Mouse (Mus musculus) stomach, embryonic 14.5 days (tissue): Measurements from ENCODE around the gene Atg7. TPM values are rescaled to one million over a fixed set of nuclear protein-coding genes. Genes with fewer than 3 reads are reported as not detected.

Source experiments
- ATAC-seq: fragments of 200-750 bp; cut with Nextera tagmentation; 2 replicates; pipeline ENCODE4 v1.8.0; 2017; ENCODE audit warnings: low read depth, moderate TSS enrichment; ENCODE audit not compliant: insufficient number of reproducible peaks, insufficient read depth, low FRiP score
- H3K27ac ChIP-seq: fragments of 300-500 bp; sonication (generic); 2 replicates; pipeline ENCODE4 v1.5.1; 2014; ENCODE audit warnings: mild to moderate bottlenecking, low read length, moderate library complexity, mixed read lengths
- H3K27me3 ChIP-seq: fragments of 300-500 bp; sonication (generic); 2 replicates; pipeline ENCODE4 v1.6.1; 2014; ENCODE audit warnings: low read length, control low read depth, mixed read lengths; ENCODE audit not compliant: control insufficient read depth, insufficient read depth
- H3K36me3 ChIP-seq: fragments of 300-500 bp; sonication (generic); 2 replicates; pipeline ENCODE4 v1.6.1; 2014; ENCODE audit warnings: mild to moderate bottlenecking, control low read depth, low read length, moderate library complexity, mixed read lengths; ENCODE audit not compliant: control insufficient read depth, insufficient read depth
- H3K4me1 ChIP-seq: fragments of 300-500 bp; sonication (generic); 2 replicates; pipeline ENCODE4 v1.6.1; 2014; ENCODE audit warnings: low read length, control low read depth, mixed read lengths; ENCODE audit not compliant: control insufficient read depth, insufficient read depth
- H3K4me2 ChIP-seq: fragments of 300-500 bp; sonication (generic); replicated peaks from 2 replicates; pipeline ENCODE4 v1.6.1; 2014; ENCODE audit warnings: low read depth, low read length, control low read depth
- H3K4me3 ChIP-seq: fragments of 300-500 bp; sonication (generic); 2 replicates; pipeline ENCODE4 v1.5.1; 2014; ENCODE audit warnings: low read depth, low read length, control low read depth
- H3K9ac ChIP-seq: fragments of 300-500 bp; sonication (generic); replicated peaks from 2 replicates; pipeline ENCODE4 v1.6.1; 2014; ENCODE audit warnings: low read depth, mild to moderate bottlenecking, control low read depth, low read length, moderate library complexity, mixed read lengths
- H3K9me3 ChIP-seq: fragments of 300-500 bp; sonication (generic); 2 replicates; pipeline ENCODE4 v1.6.1; 2016; ENCODE audit warnings: low read depth, low read length, control low read depth; ENCODE audit not compliant: control insufficient read depth
- WGBS: fragments of 180-500 bp; shearing (Covaris S2); extraction: QIAGEN DNeasy Blood & Tissue Kit; methylation state at CpG from one replicate; pipeline ENCODE4 v1.1.7; 2014; 5-methylcytosine and 5-hydroxymethylcytosine counted together
- polyA plus RNA-seq: library from polyadenylated mRNA; unstranded; fragments of >200 nt; fragmentation: Nextera tagmentation; extraction: Ambion mirVana; gene quantifications from 2 replicates; pipeline ENCODE4 v1.2.1, GENCODE M21; 2014

Atg7 gene
- polyA plus RNA-seq, 1 experiment from 2014 or later, result 23.2 TPM

DNA sequence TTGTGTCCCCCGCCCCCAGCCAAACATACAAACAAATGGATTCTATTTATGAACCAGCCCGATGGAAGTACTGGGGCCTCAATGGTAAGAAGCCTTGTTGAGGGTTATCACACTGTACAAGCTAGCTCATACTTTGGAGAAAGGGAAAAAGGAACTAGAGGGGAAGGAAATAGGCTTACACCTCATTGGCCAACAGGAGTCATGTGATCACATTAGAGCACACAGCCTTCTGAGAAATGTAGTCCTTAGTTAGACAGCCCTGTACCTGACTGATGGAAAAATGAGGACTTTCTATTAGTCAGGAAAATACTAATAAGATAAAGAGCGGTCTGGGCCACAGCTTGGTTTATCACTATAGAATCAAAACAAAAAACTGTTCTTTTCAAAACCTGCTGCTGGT, 188.9 kb downstream of the Atg7 start:
- no peak for ATAC-seq
- no peaks in the 10 kb centered on the region for H3K36me3 ChIP-seq
- H3K9ac ChIP-seq, result no peak overlapping the region
- no peak overlapping the region for H3K27ac ChIP-seq
- H3K4me2 ChIP-seq, result no peak overlapping the region
- H3K9me3 ChIP-seq, result no peaks in the 10 kb centered on the region
- WGBS, result 86% methylated on average over 3 of the region's 3 CpGs
- no peaks in the 10 kb centered on the region for H3K27me3 ChIP-seq
- H3K4me1 ChIP-seq, result peaks cover 7% of the 10 kb centered on the region; the same call in 1 of the 2 replicates
- H3K4me3 ChIP-seq, result no peak overlapping the region

DNA sequence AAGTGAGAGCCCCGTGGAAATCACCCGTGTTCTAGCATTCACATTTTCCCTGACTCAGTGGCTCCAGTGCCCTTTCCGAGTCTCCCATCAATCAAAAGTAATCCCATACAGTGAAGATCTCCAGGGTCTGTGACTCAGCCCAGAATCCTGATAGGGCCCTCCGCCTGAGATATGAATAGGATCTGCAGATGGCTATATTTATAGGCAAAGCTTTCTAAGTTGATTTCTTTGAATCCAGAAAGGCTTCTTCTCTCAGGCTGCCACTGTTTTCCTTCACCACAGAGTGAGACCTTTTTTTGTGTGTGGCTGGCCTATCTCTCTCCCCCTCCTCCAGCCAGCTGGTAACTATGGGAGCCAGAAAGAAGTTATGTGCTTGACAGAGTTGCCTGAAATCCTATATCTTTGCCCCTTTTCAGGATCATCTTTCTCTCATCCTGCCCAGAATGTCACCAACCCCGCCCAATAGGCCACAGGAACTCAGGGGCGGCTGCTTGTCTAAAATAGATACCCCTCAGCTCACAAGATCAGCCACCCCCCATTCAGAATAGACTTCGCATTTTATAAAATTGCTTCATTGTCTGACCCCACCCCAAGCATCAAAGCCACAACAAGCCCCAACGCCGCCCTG, 190.3 kb downstream of the Atg7 start:
- 62% methylated on average over 9 of the region's 9 CpGs for WGBS
- no peaks in the 10 kb centered on the region for H3K36me3 ChIP-seq
- H3K4me1 ChIP-seq, result peaks cover 7% of the 10 kb centered on the region; the same call in 1 of the 2 replicates
- ATAC-seq, result no peak
- H3K9ac ChIP-seq, result no peak overlapping the region
- H3K4me3 ChIP-seq, result no peak overlapping the region
- no peak overlapping the region for H3K4me2 ChIP-seq
- no peaks in the 10 kb centered on the region for H3K9me3 ChIP-seq
- no peaks in the 10 kb centered on the region for H3K27me3 ChIP-seq
- H3K27ac ChIP-seq, result no peak overlapping the region

DNA sequence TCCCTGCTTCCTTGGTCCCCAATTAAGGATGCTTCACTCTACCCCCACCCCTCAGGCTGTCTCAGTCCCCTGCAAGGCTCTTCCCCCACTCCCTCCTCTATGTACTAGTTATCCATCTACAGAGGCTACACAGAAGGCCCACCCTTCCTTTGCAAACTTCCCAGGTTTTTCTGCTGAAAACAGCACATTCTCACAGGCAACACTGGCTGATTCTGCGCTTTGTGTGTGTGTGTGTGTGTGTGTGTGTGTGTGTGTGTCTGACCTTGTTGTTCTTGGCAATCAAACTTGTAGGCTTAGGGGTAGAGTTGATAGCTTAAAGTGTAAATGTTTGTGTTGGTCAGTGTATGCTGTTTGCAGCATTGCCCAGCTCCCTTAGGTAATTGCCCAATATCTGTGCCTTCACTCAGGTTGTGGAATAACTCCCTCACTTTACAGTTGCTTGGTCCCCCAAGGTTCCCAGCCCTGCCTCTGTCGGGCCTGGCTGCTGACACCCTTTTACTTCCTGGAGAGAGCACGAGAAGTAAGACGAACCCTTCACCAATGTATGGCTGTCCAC, 191.0 kb downstream of the Atg7 start:
- H3K9me3 ChIP-seq, result no peaks in the 10 kb centered on the region
- no peaks in the 10 kb centered on the region for H3K36me3 ChIP-seq
- no peak overlapping the region for H3K4me3 ChIP-seq
- peaks cover 7% of the 10 kb centered on the region; the same call in 1 of the 2 replicates for H3K4me1 ChIP-seq
- no peaks in the 10 kb centered on the region for H3K27me3 ChIP-seq
- ATAC-seq, result no peak
- H3K9ac ChIP-seq, result no peak overlapping the region
- H3K27ac ChIP-seq, result no peak overlapping the region
- 49% methylated on average over 4 of the region's 4 CpGs for WGBS
- H3K4me2 ChIP-seq, result no peak overlapping the region

DNA sequence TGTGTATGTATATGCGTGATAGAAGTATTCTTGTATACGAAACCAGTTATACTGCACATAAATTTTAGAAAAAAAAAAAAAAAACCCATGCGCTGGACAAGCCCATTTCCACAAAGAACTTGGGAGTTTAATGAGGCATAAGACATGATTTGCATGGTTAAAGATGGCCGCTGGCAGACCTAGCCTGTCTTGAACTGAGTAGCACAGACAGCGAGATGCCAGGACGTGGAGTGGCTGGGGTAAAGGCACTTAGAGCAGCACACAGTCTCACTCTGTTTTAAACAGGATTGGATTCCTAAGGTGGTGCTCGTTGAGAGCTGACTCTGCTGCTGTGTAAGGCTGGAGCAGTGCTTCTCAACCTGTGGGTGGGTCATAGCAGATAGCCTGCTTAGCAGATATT, 192.4 kb downstream of the Atg7 start:
- H3K4me2 ChIP-seq, result no peak overlapping the region

DNA sequence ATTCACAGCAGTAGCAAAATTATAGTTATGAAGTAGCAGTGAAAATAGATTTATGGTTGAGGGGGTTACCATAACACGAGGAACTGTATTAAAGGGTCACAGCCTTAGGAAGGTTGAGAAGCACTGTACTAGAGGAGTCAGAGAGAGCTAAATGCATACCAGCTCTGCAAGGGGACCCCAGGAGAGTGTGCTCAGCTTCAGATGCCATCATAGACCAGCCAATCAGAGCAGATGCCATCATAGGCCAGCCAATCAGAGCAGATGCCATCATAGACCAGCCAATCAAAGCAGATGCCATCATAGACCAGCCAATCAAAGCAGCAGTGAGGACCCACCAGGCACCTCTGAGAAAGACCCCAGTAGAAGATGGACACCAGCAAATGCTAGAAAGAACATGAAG, 192.9 kb downstream of the Atg7 start:
- peaks cover 20% of the 10 kb centered on the region; the same call in 1 of the 2 replicates for H3K4me1 ChIP-seq
- H3K36me3 ChIP-seq, result no peaks in the 10 kb centered on the region
- H3K4me2 ChIP-seq, result no peak overlapping the region
- H3K9ac ChIP-seq, result no peak overlapping the region
- no peak overlapping the region for H3K27ac ChIP-seq
- ATAC-seq, result no peak
- no peak overlapping the region for H3K4me3 ChIP-seq
- H3K9me3 ChIP-seq, result no peaks in the 10 kb centered on the region
- no peaks in the 10 kb centered on the region for H3K27me3 ChIP-seq
- WGBS, result 77% methylated on average over 1 of the region's 1 CpGs

More for the DNA sequence above, 192.4 kb downstream of the Atg7 start:
- Histone ChIP-seq H3K27me3 (no peaks in the 10 kb centered on the region), H3K36me3 (no peaks in the 10 kb centered on the region), H3K9me3 (no peaks in the 10 kb centered on the region), H3K4me3 (no peak overlapping the region), H3K9ac (no peak overlapping the region), H3K4me1 (peaks cover 20% of the 10 kb centered on the region; the same call in 1 of the 2 replicates), H3K27ac (no peak overlapping the region)
- no peak for ATAC-seq
- 79% methylated on average over 7 of the region's 7 CpGs for WGBS

DNA sequence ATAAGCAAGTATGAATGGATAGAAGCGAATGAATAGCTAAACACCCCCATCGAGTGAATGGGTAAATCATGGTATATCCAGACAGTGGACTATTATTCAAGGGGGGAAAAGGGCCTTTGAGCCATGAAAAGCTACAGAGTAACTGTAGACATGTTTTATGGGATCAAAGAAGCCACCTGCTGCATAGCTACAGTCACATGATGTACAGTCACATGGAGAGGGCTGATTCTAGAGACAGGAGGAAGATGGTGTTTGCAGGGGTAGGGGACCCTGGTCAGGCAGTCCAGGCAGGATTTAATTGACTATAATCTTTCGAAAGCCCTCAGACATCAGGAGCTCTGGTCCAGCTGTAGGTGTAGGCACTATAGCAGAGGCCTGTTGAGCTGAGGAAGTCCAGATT, 193.5 kb downstream of the Atg7 start:
- H3K9ac ChIP-seq, result no peak overlapping the region
- no peaks in the 10 kb centered on the region for H3K27me3 ChIP-seq
- no peak for ATAC-seq
- no peak overlapping the region for H3K4me2 ChIP-seq
- H3K36me3 ChIP-seq, result no peaks in the 10 kb centered on the region
- peaks cover 22% of the 10 kb centered on the region; the same call in 1 of the 2 replicates for H3K4me1 ChIP-seq
- H3K27ac ChIP-seq, result no peak overlapping the region
- H3K4me3 ChIP-seq, result no peak overlapping the region
- WGBS, result 88% methylated on average over 3 of the region's 3 CpGs
- no peaks in the 10 kb centered on the region for H3K9me3 ChIP-seq

DNA sequence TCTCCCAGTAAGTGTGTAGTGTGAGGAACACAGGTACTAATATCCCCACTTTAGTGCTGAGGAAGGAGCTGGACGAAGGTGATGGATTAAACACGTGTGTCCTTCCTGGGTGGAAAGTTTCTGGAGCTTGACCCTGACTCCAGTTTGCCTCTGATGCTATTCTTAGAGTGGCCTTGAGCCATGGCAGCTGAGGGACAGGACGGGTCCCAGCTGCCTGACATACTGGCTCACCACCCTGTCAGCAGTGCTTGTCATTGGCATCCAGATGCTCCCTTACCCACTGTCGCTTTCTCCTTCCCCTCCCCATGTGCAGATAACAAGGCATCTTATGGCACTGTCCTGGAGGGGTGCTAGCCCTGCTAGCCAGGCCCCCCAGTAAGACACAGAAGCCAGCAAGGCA, 196.0 kb downstream of the Atg7 start:
- Histone ChIP-seq H3K36me3 (no peaks in the 10 kb centered on the region), H3K27ac (no peak overlapping the region), H3K9me3 (no peaks in the 10 kb centered on the region), H3K9ac (no peak overlapping the region), H3K4me3 (no peak overlapping the region), H3K4me2 (no peak overlapping the region), H3K4me1 (peaks cover 16% of the 10 kb centered on the region; the same call in 1 of the 2 replicates), H3K27me3 (no peaks in the 10 kb centered on the region)
- no peak for ATAC-seq
- WGBS, result 66% methylated on average over 4 of the region's 4 CpGs

DNA sequence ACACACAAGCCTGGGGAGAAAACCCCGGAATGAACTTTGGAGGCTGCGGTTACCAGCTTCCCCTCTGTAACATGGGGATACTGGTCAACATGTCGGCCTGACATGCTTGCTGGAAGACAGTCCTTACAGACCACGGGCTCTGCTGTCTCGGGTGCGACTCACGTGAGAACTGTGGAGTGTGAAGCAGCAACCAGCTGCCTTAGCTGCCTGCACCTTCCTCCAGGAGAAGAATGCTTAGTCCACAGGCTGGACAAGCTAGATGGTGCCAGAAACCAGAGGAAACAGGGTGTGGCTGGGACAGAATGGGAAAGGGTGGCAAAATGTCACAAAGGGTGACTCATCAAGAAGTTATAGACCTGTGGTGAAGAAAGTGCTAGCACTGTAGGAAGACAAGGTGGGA, 197.1 kb downstream of the Atg7 start:
- H3K4me1 ChIP-seq, result peaks cover 16% of the 10 kb centered on the region; the same call in 1 of the 2 replicates
- H3K4me3 ChIP-seq, result no peak overlapping the region
- H3K9ac ChIP-seq, result no peak overlapping the region
- WGBS, result 89% methylated on average over 7 of the region's 7 CpGs
- no peaks in the 10 kb centered on the region for H3K9me3 ChIP-seq
- ATAC-seq, result 0 out of 2 replicates have a peak, but pooled peaks have one; percentile 20
- H3K4me2 ChIP-seq, result no peak overlapping the region
- no peak overlapping the region for H3K27ac ChIP-seq
- no peaks in the 10 kb centered on the region for H3K27me3 ChIP-seq
- H3K36me3 ChIP-seq, result no peaks in the 10 kb centered on the region
